Mouse (Mus musculus) neural tube, embryonic 15.5 days (tissue): ENCODE results near the gene 9130023H24Rik. TPM values are rescaled to one million over a fixed set of nuclear protein-coding genes. Genes with fewer than 3 reads are reported as not detected.

Experiments used
- ATAC-seq: fragments of 200-750 bp; cut with Nextera tagmentation; 2 replicates; pipeline ENCODE4 v1.8.0; 2017; ENCODE audit warnings: mild to moderate bottlenecking, moderate TSS enrichment, moderate library complexity; ENCODE audit not compliant: low FRiP score
- H3K27ac ChIP-seq: fragments of 300-500 bp; sonication (generic); replicated peaks from 2 replicates; pipeline ENCODE4 v1.5.1; 2015; ENCODE audit warnings: mild to moderate bottlenecking, inconsistent platforms
- H3K27me3 ChIP-seq: fragments of 300-500 bp; sonication (generic); replicated peaks from 2 replicates; pipeline ENCODE4 v1.6.1; 2015; ENCODE audit warnings: inconsistent platforms
- H3K36me3 ChIP-seq: fragments of 300-500 bp; sonication (generic); 2 replicates; pipeline ENCODE4 v1.6.1; 2015; ENCODE audit warnings: inconsistent platforms
- H3K4me1 ChIP-seq: fragments of 300-500 bp; sonication (generic); 2 replicates; pipeline ENCODE4 v1.6.1; 2015; ENCODE audit warnings: inconsistent platforms
- H3K4me2 ChIP-seq: fragments of 300-500 bp; sonication (generic); 2 replicates; pipeline ENCODE4 v1.6.1; 2015; ENCODE audit warnings: inconsistent platforms, mild to moderate bottlenecking, moderate library complexity
- H3K4me3 ChIP-seq: fragments of 300-500 bp; sonication (generic); replicated peaks from 2 replicates; pipeline ENCODE4 v1.5.1; 2015; ENCODE audit warnings: mild to moderate bottlenecking, inconsistent platforms
- H3K9ac ChIP-seq: fragments of 300-500 bp; sonication (generic); replicated peaks from 2 replicates; pipeline ENCODE4 v1.6.1; 2015; ENCODE audit warnings: mild to moderate bottlenecking, inconsistent platforms
- H3K9me3 ChIP-seq: fragments of 300-500 bp; sonication (generic); replicated peaks from 2 replicates; pipeline ENCODE4 v1.6.1; 2016; ENCODE audit warnings: inconsistent platforms
- WGBS: fragments of 180-500 bp; shearing (Covaris S2); methylation state at CpG from one replicate; pipeline ENCODE4 v1.1.7; 2015; ENCODE audit warnings: mixed read lengths; 5-methylcytosine and 5-hydroxymethylcytosine counted together
- polyA plus RNA-seq: library from polyadenylated mRNA; unstranded; fragments of >200 nt; fragmentation: Nextera tagmentation; extraction: Ambion mirVana; gene quantifications from 2 replicates; pipeline ENCODE4 v1.2.1, GENCODE M21; 2015

The 9130023H24Rik gene
- polyA plus RNA-seq, 1 experiment from 2014 or later: 6.6 TPM

GRCm38 (mm10) chr7:128265411-128265810 lies 27.6 kb upstream of the 9130023H24Rik start, which contains the start of gene Slc5a2:
TSS of gene Slc5a2 (plus strand) at chr7:128265657.
- Histone ChIP-seq H3K36me3 (no peaks in the 10 kb centered on the region), H3K4me2 (no peak within 1 kb of the TSS), H3K27ac (no peak within 1 kb of the TSS), H3K9me3 (no peaks in the 10 kb centered on the region), H3K4me1 (no peaks in the 10 kb centered on the region), H3K9ac (no peak within 1 kb of the TSS), H3K27me3 (no peaks in the 10 kb centered on the region), H3K4me3 (no peak within 1 kb of the TSS)
- WGBS: 89% methylated on average over 6 of the region's 6 CpGs
- no peak for ATAC-seq

- WGBS: 57% methylated on average over 5 of the region's 5 CpGs
- H3K36me3 ChIP-seq: no peaks in the 10 kb centered on the region
- no peaks in the 10 kb centered on the region for H3K9me3 ChIP-seq
- H3K27me3 ChIP-seq: 0 out of 2 replicates have a peak, but pooled peaks cover 2% of the 10 kb centered on the region
- no peak for ATAC-seq
- H3K27ac ChIP-seq: no peak overlapping the region
- H3K4me3 ChIP-seq: no peak overlapping the region
- H3K4me2 ChIP-seq: no peak overlapping the region
- peaks cover 14% of the 10 kb centered on the region for H3K4me1 ChIP-seq
- no peak overlapping the region for H3K9ac ChIP-seq
These were observed 19.0 kb upstream of the 9130023H24Rik start for GRCm38 (mm10) chr7:128256783-128257334.

DNA sequence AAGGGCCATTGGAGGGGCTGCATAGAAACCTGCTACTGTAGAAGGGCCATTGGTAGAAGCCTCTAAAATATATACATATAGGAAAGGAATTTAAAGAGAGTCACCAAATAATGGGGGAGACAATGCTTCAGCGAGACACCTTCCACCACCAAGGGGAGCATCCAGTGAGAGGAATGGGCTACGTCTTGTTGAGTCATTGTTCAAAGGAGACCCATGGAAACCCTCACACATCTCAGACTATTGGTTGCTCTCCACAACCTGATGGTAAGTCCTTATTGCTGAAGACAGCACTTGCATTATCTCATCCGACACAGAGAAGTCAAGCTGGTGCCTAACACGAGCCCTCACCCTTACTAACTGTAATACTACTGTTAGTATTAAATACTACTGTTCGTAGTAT lies 17.9 kb upstream of the 9130023H24Rik start:
- Histone ChIP-seq H3K4me2 (no peak overlapping the region), H3K9ac (no peak overlapping the region), H3K27me3 (0 out of 2 replicates have a peak, but pooled peaks cover 2% of the 10 kb centered on the region), H3K9me3 (no peaks in the 10 kb centered on the region), H3K27ac (no peak overlapping the region), H3K36me3 (no peaks in the 10 kb centered on the region), H3K4me3 (no peak overlapping the region), H3K4me1 (peaks cover 18% of the 10 kb centered on the region)
- WGBS: 93% methylated on average over 5 of the region's 5 CpGs
- no peak for ATAC-seq

GRCm38 (mm10) chr7:128254978-128255377 lies 17.1 kb upstream of the 9130023H24Rik start:
- no peak overlapping the region for H3K4me3 ChIP-seq
- no peak overlapping the region for H3K27ac ChIP-seq
- no peak overlapping the region for H3K4me2 ChIP-seq
- H3K36me3 ChIP-seq: no peaks in the 10 kb centered on the region
- H3K9me3 ChIP-seq: no peaks in the 10 kb centered on the region
- no peak for ATAC-seq
- peaks cover 18% of the 10 kb centered on the region for H3K4me1 ChIP-seq
- H3K9ac ChIP-seq: no peak overlapping the region
- WGBS: 67% methylated on average over 2 of the region's 2 CpGs
- 0 out of 2 replicates have a peak, but pooled peaks cover 2% of the 10 kb centered on the region for H3K27me3 ChIP-seq

GRCm38 (mm10) chr7:128252609-128253008 lies 14.8 kb upstream of the 9130023H24Rik start:
- 7% methylated on average over 24 of the region's 24 CpGs for WGBS
- peak overlapping the region; percentile 70 for H3K4me2 ChIP-seq
- H3K27me3 ChIP-seq: 0 out of 2 replicates have a peak, but pooled peaks cover 2% of the 10 kb centered on the region
- H3K27ac ChIP-seq: no peak overlapping the region
- peak; percentile 76 for ATAC-seq
- H3K4me1 ChIP-seq: peaks cover 18% of the 10 kb centered on the region
- peak overlapping the region; percentile 43 for H3K9ac ChIP-seq
- H3K36me3 ChIP-seq: no peaks in the 10 kb centered on the region
- H3K9me3 ChIP-seq: no peaks in the 10 kb centered on the region
- H3K4me3 ChIP-seq: peak overlapping the region; percentile 42

- 44% methylated on average over 12 of the region's 12 CpGs for WGBS
These were observed 14.1 kb upstream of the 9130023H24Rik start for GRCm38 (mm10) chr7:128251946-128252345.

DNA sequence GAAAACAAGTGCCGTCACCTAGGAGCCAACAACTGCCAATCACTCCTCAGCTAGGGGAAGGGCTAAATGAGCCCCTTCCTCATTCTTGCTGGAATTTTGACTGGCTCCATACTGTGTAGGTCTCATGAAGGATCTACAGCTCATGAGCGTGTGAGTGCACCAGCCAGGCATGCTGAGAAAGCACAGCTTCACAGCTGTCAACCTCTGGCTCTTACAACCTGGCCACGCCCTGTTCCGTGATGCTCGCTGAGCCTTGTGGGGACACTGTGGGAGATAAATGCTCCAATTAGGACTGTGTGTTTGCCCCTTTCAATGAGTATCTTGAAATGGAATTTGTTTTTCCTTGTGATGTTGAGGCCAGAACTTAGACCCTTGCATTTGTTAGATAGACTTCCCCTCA lies 12.2 kb upstream of the 9130023H24Rik start:
- 88% methylated on average over 5 of the region's 5 CpGs for WGBS
- H3K36me3 ChIP-seq: peaks cover 2% of the 10 kb centered on the region; the same call in 1 of the 2 replicates
- no peak overlapping the region for H3K4me2 ChIP-seq
- H3K27ac ChIP-seq: no peak overlapping the region
- H3K9me3 ChIP-seq: no peaks in the 10 kb centered on the region
- no peak overlapping the region for H3K9ac ChIP-seq
- H3K27me3 ChIP-seq: 0 out of 2 replicates have a peak, but pooled peaks cover 2% of the 10 kb centered on the region
- ATAC-seq: no peak
- peaks cover 37% of the 10 kb centered on the region for H3K4me1 ChIP-seq
- no peak overlapping the region for H3K4me3 ChIP-seq

More at GRCm38 (mm10) chr7:128251946-128252345, 14.1 kb upstream of the 9130023H24Rik start:
- peak overlapping the region; percentile 42 for H3K4me3 ChIP-seq
- ATAC-seq: no peak
- no peaks in the 10 kb centered on the region for H3K36me3 ChIP-seq
- no peak overlapping the region for H3K27ac ChIP-seq
- no peaks in the 10 kb centered on the region for H3K9me3 ChIP-seq
- H3K9ac ChIP-seq: peak overlapping the region; percentile 43; the same call in 1 of the 2 replicates
- H3K4me2 ChIP-seq: peak overlapping the region; percentile 70
- H3K4me1 ChIP-seq: peaks cover 22% of the 10 kb centered on the region
- H3K27me3 ChIP-seq: 0 out of 2 replicates have a peak, but pooled peaks cover 2% of the 10 kb centered on the region

GRCm38 (mm10) chr7:128248081-128249042 lies 10.5 kb upstream of the 9130023H24Rik start:
- peak overlapping the region; percentile 45; the same call in 1 of the 2 replicates for H3K4me3 ChIP-seq
- no peak overlapping the region for H3K27ac ChIP-seq
- H3K9me3 ChIP-seq: no peaks in the 10 kb centered on the region
- H3K36me3 ChIP-seq: peaks cover 12% of the 10 kb centered on the region
- peaks cover 37% of the 10 kb centered on the region for H3K4me1 ChIP-seq
- 0 out of 2 replicates have a peak, but pooled peaks cover 2% of the 10 kb centered on the region for H3K27me3 ChIP-seq
- ATAC-seq: no peak
- H3K9ac ChIP-seq: no peak overlapping the region
- H3K4me2 ChIP-seq: peak overlapping the region; percentile 59
- 84% methylated on average over 10 of the region's 10 CpGs for WGBS

- ATAC-seq: peak; percentile 77
- peak overlapping the region; percentile 84 for H3K27ac ChIP-seq
- 2% methylated on average over 13 of the region's 13 CpGs for WGBS
These were observed 9.6 kb upstream of the 9130023H24Rik start for GRCm38 (mm10) chr7:128247443-128247842.

DNA sequence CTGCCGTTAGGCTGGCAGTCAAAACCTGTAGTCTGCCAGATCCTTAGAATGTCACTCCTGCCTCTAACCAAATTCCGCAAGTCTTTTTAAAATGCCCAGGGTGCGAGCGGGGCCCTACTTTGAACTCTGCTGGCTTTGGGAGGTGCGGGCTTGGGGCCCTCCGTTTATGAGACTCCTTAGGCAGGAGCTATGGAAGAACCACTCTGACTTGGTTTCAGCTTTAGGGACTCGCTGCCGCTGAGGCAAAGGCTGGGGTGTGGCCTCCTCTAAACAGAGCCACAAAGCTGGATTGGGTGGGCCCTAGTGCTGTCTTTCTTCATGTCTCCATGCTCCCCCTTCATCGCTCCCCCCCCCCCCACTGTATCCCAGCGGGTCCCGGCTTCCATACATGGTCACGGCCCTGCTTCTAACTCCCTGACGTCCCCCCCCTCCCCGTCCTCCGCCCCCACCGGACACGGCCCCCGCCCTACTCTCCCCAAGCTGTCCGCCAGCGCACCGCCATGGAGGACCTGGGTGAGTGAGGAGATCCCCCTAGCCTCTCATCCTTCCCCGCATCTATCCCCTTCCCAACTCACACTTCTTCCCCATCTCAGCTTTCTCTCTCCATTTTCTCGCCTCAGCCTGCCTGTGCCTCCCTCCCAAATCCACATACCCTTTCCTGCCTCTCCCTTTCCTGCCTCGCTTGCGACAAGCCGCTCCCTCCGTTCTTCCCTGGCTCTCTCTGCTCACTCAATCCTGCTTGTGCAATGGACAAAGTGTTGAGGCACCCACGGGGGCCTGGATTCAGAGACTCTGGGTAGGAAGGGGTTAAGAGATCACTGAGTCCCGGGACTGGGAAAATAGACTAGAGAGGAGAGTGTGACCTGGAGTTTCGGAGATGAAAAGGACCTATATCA lies 8.9 kb upstream of the 9130023H24Rik start, which contains the start of gene Tgfb1i1:
TSS of gene Tgfb1i1 (plus strand) at position 317 of the 896 bp plus-strand sequence.
- Histone ChIP-seq H3K4me3 (peak within 1 kb of the TSS; percentile 45), H3K4me2 (peak within 1 kb of the TSS; percentile 59), H3K27ac (peak within 1 kb of the TSS; percentile 84), H3K9me3 (no peaks in the 10 kb centered on the region), H3K27me3 (no peaks in the 10 kb centered on the region), H3K9ac (peak within 1 kb of the TSS; percentile 65), H3K36me3 (peaks cover 28% of the 10 kb centered on the region), H3K4me1 (peaks cover 22% of the 10 kb centered on the region)
- WGBS: 3% methylated on average over 28 of the region's 30 CpGs
- peak; percentile 62 for ATAC-seq

More at GRCm38 (mm10) chr7:128247443-128247842, 9.6 kb upstream of the 9130023H24Rik start:
- H3K4me3 ChIP-seq: peak overlapping the region; percentile 45
- no peaks in the 10 kb centered on the region for H3K9me3 ChIP-seq
- H3K27me3 ChIP-seq: 0 out of 2 replicates have a peak, but pooled peaks cover 2% of the 10 kb centered on the region
- peaks cover 29% of the 10 kb centered on the region for H3K4me1 ChIP-seq
- peak overlapping the region; percentile 65 for H3K9ac ChIP-seq
- H3K4me2 ChIP-seq: peak overlapping the region; percentile 59
- peaks cover 21% of the 10 kb centered on the region for H3K36me3 ChIP-seq
